Mouse (Mus musculus) thymus, adult 2 months (tissue): ENCODE data around the gene Phf23. TPM values are rescaled to one million over a fixed set of nuclear protein-coding genes. Genes with fewer than 3 reads are reported as not detected.
A peak's percentile ranks its signal among the peaks of the same experiment; 100 is the strongest.

Source experiments
- DNase-seq: peaks from one replicate; pipeline ENCODE4 v3.0.0; 2021
- H3K27ac ChIP-seq: fragments of 200-500 bp; 2 replicates; pipeline ENCODE4 v1.5.1; 2012; ENCODE audit warnings: low read length, control low read depth; ENCODE audit not compliant: control insufficient read depth, insufficient read depth
- H3K27me3 ChIP-seq: fragments of 200-500 bp; 2 replicates; pipeline ENCODE4 v1.6.1; 2012; ENCODE audit warnings: mild to moderate bottlenecking, low read length, moderate library complexity, mixed read lengths; ENCODE audit not compliant: control insufficient read depth, insufficient read depth
- H3K36me3 ChIP-seq: fragments of 200-500 bp; 2 replicates; pipeline ENCODE4 v1.6.1; 2012; ENCODE audit warnings: mild to moderate bottlenecking, low read length, moderate library complexity; ENCODE audit not compliant: control insufficient read depth, insufficient read depth
- H3K4me1 ChIP-seq: fragments of 200-500 bp; replicated peaks from 2 replicates; pipeline ENCODE4 v1.6.1; 2012; ENCODE audit warnings: low read length; ENCODE audit not compliant: control insufficient read depth, insufficient read depth
- H3K4me3 ChIP-seq: fragments of 200-500 bp; 2 replicates; pipeline ENCODE4 v1.5.1; 2012; ENCODE audit warnings: mild to moderate bottlenecking, low read length, control low read depth, moderate library complexity; ENCODE audit not compliant: control insufficient read depth, insufficient read depth
- CTCF ChIP-seq: fragments of 200-500 bp; IDR thresholded peaks from 2 replicates; pipeline ENCODE4 v1.5.1; 2012; ENCODE audit warnings: mild to moderate bottlenecking, control low read depth, low read length, moderate library complexity, borderline replicate concordance; ENCODE audit not compliant: control insufficient read depth, poor library complexity, insufficient read depth; ENCODE audit errors: extremely low read depth
- POLR2A ChIP-seq: fragments of 200-500 bp; IDR thresholded peaks from 2 replicates; pipeline ENCODE4 v1.6.1; 2012; ENCODE audit warnings: mild to moderate bottlenecking, low read length, control low read depth, moderate library complexity; ENCODE audit not compliant: control insufficient read depth, poor library complexity, insufficient read depth; ENCODE audit errors: extremely low read depth
- WGBS: fragments of 180-500 bp; shearing (Covaris S2); methylation state at CpG from one replicate; pipeline ENCODE4 v1.1.7; 2018; 5-methylcytosine and 5-hydroxymethylcytosine counted together
- polyA plus RNA-seq: library from polyadenylated mRNA; depleted of rRNA; stranded (reverse); fragments of >200 nt; gene quantifications from 2 replicates; pipeline ENCODE4 v1.2.3, GENCODE M21; 2012

Gene Phf23
- polyA plus RNA-seq, 1 experiment: 43.4 TPM

DNA sequence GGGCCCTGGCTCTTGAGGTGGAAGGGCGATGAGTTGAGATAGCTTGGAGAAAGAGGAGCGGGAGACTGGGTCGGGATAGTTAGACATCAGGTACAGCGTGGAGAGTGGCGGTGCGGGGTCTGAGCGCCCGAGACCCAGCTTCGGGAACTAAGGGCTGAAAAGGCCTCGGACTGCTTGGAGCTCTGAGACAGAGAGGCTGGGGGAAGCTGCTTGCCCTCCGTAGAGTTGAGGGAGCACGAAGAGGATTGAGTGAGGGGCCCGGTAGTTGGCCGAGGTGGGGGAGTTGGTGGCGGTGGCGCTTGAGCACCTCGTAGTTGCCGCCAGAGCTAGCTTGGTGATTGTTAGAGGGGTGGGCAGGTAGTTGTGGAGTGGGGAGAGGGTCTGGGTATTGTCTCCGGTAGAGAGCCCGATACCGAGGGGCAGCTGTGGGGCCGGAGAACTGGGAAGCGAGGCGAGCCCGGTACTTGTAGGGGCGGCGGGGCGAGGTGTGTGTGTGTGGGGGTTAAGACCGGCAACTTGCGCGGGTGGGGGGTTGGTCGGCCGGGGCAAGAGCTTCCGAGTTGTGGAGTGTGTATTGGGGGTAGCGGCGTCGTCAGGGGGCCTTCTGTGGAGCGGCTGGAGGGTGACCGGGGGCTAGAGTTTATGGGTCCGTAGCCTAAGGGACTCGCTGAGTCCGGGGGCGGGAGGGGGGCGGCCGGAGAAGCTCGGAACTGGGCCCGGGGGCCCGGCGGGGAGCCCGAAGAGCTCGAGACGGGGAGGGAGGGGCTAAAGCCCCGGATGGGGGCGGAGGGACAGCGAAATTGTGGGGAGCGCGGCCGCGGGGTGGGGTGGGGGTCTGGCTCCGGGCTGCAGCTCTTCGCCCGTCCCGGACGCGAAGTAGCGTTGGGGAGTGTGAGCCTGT is 834 bp downstream of the Phf23 start:
- peak overlapping the region; percentile 91 for H3K27ac ChIP-seq
- 2% methylated on average over 66 of the region's 66 CpGs for WGBS
- TF ChIP-seq POLR2A (no peak), CTCF (no peak)
- peak overlapping the region; percentile 88 for H3K4me3 ChIP-seq
- H3K4me1 ChIP-seq: peaks cover 15% of the 10 kb centered on the region
- no peaks in the 10 kb centered on the region for H3K27me3 ChIP-seq
- H3K36me3 ChIP-seq: peaks cover 17% of the 10 kb centered on the region
- peak; percentile 78 for DNase-seq

DNA sequence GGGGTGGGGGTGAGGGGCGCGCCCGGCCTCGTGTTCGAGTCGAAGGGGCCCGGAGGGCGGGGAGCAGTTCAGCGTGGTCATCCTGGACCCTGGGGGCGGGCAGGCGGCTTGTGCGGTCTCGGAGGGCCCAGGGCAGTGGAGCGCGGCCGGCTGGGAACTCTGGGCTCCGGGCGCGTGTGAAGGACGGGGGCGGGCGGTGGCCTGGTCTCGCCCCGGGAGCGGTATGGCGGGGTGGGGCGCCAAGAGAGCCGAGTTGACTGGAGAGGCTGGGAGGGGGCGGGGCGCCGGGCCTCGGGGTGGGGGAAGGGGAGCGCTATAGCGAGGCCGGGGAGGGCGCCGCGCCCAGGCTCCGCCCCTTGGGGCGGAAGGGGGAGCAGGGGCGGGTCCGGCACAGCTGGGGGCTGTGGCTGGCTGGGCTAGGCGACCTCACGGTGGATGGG is 1.5 kb downstream of the Phf23 start:
- peaks cover 15% of the 10 kb centered on the region for H3K4me1 ChIP-seq
- peak; percentile 90 for DNase-seq
- H3K36me3 ChIP-seq: peaks cover 17% of the 10 kb centered on the region
- 2% methylated on average over 42 of the region's 44 CpGs for WGBS
- H3K27ac ChIP-seq: peak overlapping the region; percentile 91
- H3K27me3 ChIP-seq: no peaks in the 10 kb centered on the region
- peak overlapping the region; percentile 88 for H3K4me3 ChIP-seq
- no peak for TF ChIP-seq CTCF
- peak; percentile 70; the same call in 1 of the 2 replicates for TF ChIP-seq POLR2A

DNA sequence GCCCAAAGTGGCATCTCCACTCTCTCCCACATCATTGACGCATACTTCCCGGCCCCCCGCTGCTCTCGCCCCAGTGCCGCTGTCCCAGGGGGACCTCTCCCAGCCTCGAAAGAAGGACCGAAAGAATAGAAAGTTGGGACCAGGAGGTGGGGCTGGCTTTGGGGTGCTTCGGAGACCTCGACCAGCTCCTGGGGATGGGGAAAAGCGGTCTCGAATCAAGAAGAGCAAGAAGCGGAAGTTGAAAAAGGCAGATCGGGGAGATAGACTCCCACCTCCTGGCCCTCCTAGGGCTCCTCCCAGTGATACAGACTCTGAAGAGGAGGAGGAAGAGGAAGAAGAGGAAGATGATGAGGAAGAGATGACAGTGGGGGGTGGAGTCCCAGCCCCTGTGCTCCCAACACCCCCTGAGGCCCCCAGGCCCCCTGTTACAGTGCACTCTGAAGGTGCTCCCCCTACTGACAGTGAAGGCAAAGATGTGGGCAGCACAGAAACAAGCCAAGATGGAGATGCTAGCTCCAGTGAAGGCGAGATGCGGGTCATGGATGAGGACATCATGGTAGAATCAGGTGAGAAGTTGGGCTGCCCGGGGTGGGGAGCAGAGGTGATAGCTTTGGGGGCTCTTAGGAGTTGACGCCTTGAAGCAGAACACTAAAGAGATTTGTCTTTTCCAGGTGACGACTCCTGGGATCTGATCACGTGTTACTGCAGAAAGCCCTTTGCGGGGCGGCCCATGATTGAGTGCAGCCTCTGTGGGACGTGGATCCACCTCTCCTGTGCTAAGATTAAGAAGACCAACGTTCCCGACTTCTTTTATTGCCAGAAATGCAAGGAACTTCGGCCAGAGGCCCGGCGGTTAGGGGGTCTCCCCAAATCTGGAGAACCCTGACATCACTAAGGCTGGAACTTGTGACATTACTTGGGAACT is 3.3 kb downstream of the Phf23 start:
- TF ChIP-seq CTCF (no peak), POLR2A (no peak)
- 95% methylated on average over 27 of the region's 27 CpGs for WGBS
- H3K27ac ChIP-seq: no peak overlapping the region
- peaks cover 17% of the 10 kb centered on the region for H3K36me3 ChIP-seq
- peaks cover 13% of the 10 kb centered on the region for H3K4me1 ChIP-seq
- no peaks in the 10 kb centered on the region for H3K27me3 ChIP-seq
- no peak overlapping the region for H3K4me3 ChIP-seq
- peak; percentile 35 for DNase-seq

DNA sequence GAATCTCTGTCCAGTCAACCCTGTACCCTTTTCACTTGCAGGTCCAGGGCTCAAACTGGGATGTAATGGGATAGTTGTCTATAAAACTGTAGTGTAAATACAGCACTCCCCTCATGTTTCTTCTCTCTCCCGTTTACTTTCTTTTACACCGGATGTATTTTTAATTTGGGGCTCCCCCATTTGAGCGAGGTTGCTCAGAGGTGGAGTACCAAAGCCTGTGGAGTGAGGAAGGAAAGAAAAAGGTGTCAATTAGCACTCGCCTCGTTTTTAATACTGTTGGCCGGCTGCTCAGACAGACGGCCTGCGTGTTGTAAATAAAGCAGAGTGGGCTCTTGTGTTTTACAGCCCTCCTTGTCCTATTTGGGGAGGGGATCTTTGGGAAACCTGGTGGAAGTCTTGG is 4.1 kb downstream of the Phf23 start:
- H3K27ac ChIP-seq: peak overlapping the region; percentile 7; the same call in 1 of the 2 replicates
- no peaks in the 10 kb centered on the region for H3K27me3 ChIP-seq
- TF ChIP-seq POLR2A (no peak), CTCF (no peak)
- H3K36me3 ChIP-seq: peaks cover 17% of the 10 kb centered on the region
- 89% methylated on average over 8 of the region's 8 CpGs for whole genome bisulfite sequencing
- H3K4me3 ChIP-seq: no peak overlapping the region
- no peak for DNase-seq
- H3K4me1 ChIP-seq: peaks cover 13% of the 10 kb centered on the region

DNA sequence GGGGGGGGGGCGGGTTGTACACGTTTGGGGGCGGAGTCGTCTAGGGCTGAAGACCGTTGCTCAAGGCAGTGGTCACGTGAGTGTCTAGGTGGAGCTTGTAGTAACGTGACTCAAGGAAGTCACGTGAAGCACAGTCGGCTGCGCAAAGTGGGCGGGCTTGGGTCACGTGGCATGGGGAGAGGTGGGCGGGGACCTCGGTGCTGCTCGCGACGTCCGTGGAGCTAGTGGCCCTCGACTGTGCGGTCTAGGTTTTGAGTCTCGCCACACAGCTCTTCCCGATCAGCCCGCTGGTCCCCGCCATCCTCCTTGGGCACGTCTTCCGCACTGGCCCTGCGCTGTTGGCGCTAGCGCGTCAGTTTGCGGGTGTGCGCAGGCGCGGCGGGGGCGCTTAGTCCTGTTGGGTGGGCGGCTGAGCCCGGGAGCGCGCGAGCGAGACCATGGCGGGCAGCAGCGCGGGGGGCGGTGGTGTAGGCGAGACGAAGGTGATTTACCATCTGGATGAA is 4.9 kb downstream of the Phf23 start, which contains the start of gene Dvl2:
Dvl2 (plus strand) TSS at position 200 of the 503 bp plus-strand sequence.
- TF ChIP-seq CTCF (no peak; the same call in 1 of the 2 replicates), POLR2A (peak; percentile 28; the same call in 1 of the 2 replicates)
- peaks cover 16% of the 10 kb centered on the region for H3K4me1 ChIP-seq
- H3K4me3 ChIP-seq: peak within 1 kb of the TSS; percentile 59
- DNase-seq: peak; percentile 85
- no peaks in the 10 kb centered on the region for H3K27me3 ChIP-seq
- H3K27ac ChIP-seq: peak within 1 kb of the TSS; percentile 14; the same call in 1 of the 2 replicates
- WGBS: under 1% methylated on average over 48 of the region's 48 CpGs
- H3K36me3 ChIP-seq: peaks cover 17% of the 10 kb centered on the region

DNA sequence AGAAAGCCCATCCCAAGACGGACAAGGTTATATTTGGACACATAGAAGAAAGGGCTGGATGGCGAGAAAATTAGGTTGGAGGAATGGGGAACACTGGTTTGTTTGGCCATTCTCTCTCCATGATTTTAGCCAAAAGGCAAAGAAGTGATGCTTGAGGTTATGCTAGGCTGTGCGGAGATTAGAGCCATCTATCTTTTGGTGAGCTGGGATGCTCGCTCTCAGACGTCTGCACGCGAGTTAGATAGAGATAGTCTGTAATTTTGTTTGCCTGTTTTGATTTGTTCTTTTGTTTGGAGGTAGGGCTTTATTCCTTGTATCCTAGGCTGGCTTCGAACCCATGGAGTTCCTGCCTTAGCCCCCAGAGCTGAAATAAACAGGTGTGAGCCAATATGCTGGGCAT is 5.6 kb downstream of the Phf23 start:
- Histone ChIP-seq H3K27me3 (no peaks in the 10 kb centered on the region), H3K36me3 (peaks cover 21% of the 10 kb centered on the region), H3K4me1 (peaks cover 22% of the 10 kb centered on the region), H3K27ac (no peak overlapping the region), H3K4me3 (peak overlapping the region; percentile 59)
- no peak for TF ChIP-seq POLR2A
- no peak for TF ChIP-seq CTCF
- DNase-seq: no peak
- WGBS: 17% methylated on average over 8 of the region's 8 CpGs

DNA sequence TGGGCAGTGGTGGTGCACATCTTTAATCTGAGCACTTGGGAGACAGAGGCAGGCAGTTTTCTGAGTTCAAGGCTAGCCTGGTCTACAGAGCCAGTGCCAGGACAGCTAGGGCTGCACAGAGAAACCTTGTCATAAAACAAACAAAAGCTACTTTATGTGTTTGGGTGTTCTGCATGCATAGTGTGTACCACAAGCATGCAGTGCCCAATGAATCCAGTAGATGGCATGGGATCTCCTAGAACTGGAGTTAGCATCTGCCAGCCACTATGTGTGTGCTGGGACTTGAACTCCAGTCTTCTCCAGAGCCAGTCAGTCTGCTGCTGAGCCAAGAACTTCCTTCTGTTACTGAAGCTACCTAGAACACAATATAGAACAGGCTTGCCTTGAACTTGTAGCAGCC is 6.3 kb downstream of the Phf23 start:
- peak; percentile 63 for DNase-seq
- Histone ChIP-seq H3K36me3 (peaks cover 25% of the 10 kb centered on the region), H3K27me3 (no peaks in the 10 kb centered on the region), H3K4me1 (peaks cover 24% of the 10 kb centered on the region), H3K27ac (no peak overlapping the region), H3K4me3 (no peak overlapping the region)
- TF ChIP-seq POLR2A (no peak), CTCF (no peak)
